Mouse (Mus musculus) T-helper 17 cell (primary cell): Measurements from ENCODE around the gene Cacnb3.

Experiments used
- in situ Hi-C, 2 experiments: fragments of 300-600 bp; cut with MboI, MseI; formaldehyde crosslinking; loops; 1 replicate in 1 of 2; 2 replicates in 1 of 2; pipeline ENCODE4 v1.15.1; 2025; ENCODE audit warnings: high pct_unique_total_duplicates in 2 of 2

The Cacnb3 gene

GRCm38 (mm10) chr15:98633822-98634470 lies 3.3 kb downstream of the Cacnb3 start:
- in situ Hi-C loops, result loop anchor here (5.0 to 10.0 kb wide), 3 partner anchors 49 to 161 kb away; partner anchors contain the start of gene Ccdc65 (in 1 of the 2)

GRCm38 (mm10) chr15:98634541-98635081 lies 4.0 kb downstream of the Cacnb3 start:
- in situ Hi-C loops, result loop anchor here (5.0 to 10.0 kb wide), 3 partner anchors 50 to 160 kb away; partner anchors contain the start of gene Ccdc65 (in 1 of the 2)

GRCm38 (mm10) chr15:98635291-98635841 lies 4.7 kb downstream of the Cacnb3 start:
- in situ Hi-C loops, result loop anchor here in 1 of 2 experiments (10.0 kb wide), 2 partner anchors 51 to 159 kb away; no protein-coding TSS in a partner anchor

GRCm38 (mm10) chr15:98636517-98636916 lies 5.9 kb downstream of the Cacnb3 start:
- in situ Hi-C loops, result loop anchor here in 1 of 2 experiments (10.0 kb wide), 2 partner anchors 52 to 158 kb away; no protein-coding TSS in a partner anchor

- in situ Hi-C loops, result loop anchor here in 1 of 2 experiments (10.0 kb wide), 2 partner anchors 52 to 158 kb away; no protein-coding TSS in a partner anchor
Measured at GRCm38 (mm10) chr15:98637155-98637554, 6.5 kb downstream of the Cacnb3 start.

- in situ Hi-C loops, result no loop called here
Measured at GRCm38 (mm10) chr15:98640157-98640556, 9.5 kb downstream of the Cacnb3 start.

GRCm38 (mm10) chr15:98644406-98644805 lies 13.8 kb downstream of the Cacnb3 start:
- in situ Hi-C loops, result no loop called here

GRCm38 (mm10) chr15:98645057-98646026 lies 14.7 kb downstream of the Cacnb3 start:
- in situ Hi-C loops, result no loop called here

GRCm38 (mm10) chr15:98646737-98647136 lies 16.1 kb downstream of the Cacnb3 start:
- in situ Hi-C loops, result no loop called here

GRCm38 (mm10) chr15:98647308-98647707 lies 16.7 kb downstream of the Cacnb3 start:
- in situ Hi-C loops, result no loop called here

- in situ Hi-C loops, result no loop called here
Measured at GRCm38 (mm10) chr15:98648071-98648470, 17.4 kb downstream of the Cacnb3 start.

- in situ Hi-C loops, result no loop called here
Measured at GRCm38 (mm10) chr15:98651431-98651830, 20.8 kb downstream of the Cacnb3 start.

- in situ Hi-C loops, result no loop called here
Measured at GRCm38 (mm10) chr15:98652174-98652573, 21.5 kb downstream of the Cacnb3 start.

- in situ Hi-C loops, result no loop called here
Measured at GRCm38 (mm10) chr15:98656982-98657751, 26.5 kb downstream of the Cacnb3 start.

- in situ Hi-C loops, result no loop called here
Measured at GRCm38 (mm10) chr15:98662198-98662566, 31.5 kb downstream of the Cacnb3 start.

GRCm38 (mm10) chr15:98662567-98663545 lies 32.2 kb downstream of the Cacnb3 start, which contains the start of gene Ddx23:
Ddx23 (minus strand) TSS chr15:98662894.
- in situ Hi-C loops, result no loop called here

GRCm38 (mm10) chr15:98664042-98664907 lies 33.6 kb downstream of the Cacnb3 start:
- in situ Hi-C loops, result no loop called here

- in situ Hi-C loops, result loop anchor here in 1 of 2 experiments (5.0 kb wide), 2 partner anchors 35 to 130 kb away; partner anchors contain the start of gene Ccdc65
Measured at GRCm38 (mm10) chr15:98672592-98672991, 42.0 kb downstream of the Cacnb3 start.
